Mouse (Mus musculus) ES-E14 (cell line): ENCODE data around the gene Tlr3. TPM values are rescaled to one million over a fixed set of nuclear protein-coding genes. Genes with fewer than 3 reads are reported as not detected.

ENCODE experiments used
- DNase-seq: peaks from one replicate; pipeline ENCODE4 v3.0.0-alpha.2; 2013; ENCODE audit warnings: low read depth, low spot score
- H3K27ac ChIP-seq: 2 replicates; pipeline ENCODE4 v1.5.1; 2012; ENCODE audit warnings: low read depth, mild to moderate bottlenecking, low read length, moderate library complexity, mixed read lengths; ENCODE audit not compliant: poor library complexity, insufficient read depth, severe bottlenecking
- H3K36me3 ChIP-seq: 2 replicates; pipeline ENCODE4 v1.6.1; 2012; ENCODE audit warnings: mild to moderate bottlenecking, low read length, moderate library complexity, mixed read lengths; ENCODE audit not compliant: control insufficient read depth, poor library complexity, insufficient read depth, severe bottlenecking
- H3K4me1 ChIP-seq, 2 experiments: fragments of 150-350 bp in 1 of 2; sonication (generic) in 1 of 2; 2 replicates each; pipeline ENCODE4 v1.6.1; 2012; ENCODE audit warnings: low read length in 2 of 2, mild to moderate bottlenecking in 1 of 2, mixed read lengths in 1 of 2; ENCODE audit not compliant: control insufficient read depth in 2 of 2, insufficient read depth in 2 of 2, poor library complexity in 1 of 2
- H3K4me3 ChIP-seq, 2 experiments: fragments of 150-350 bp in 1 of 2; sonication (generic) in 1 of 2; 2 replicates each; pipeline ENCODE4 v1.5.1; 2012; ENCODE audit warnings: low read length in 2 of 2, low read depth in 1 of 2, mild to moderate bottlenecking in 1 of 2, mixed read lengths in 1 of 2; ENCODE audit not compliant: insufficient read depth in 1 of 2, poor library complexity in 1 of 2, severe bottlenecking in 1 of 2
- H3K9ac ChIP-seq: 2 replicates; pipeline ENCODE4 v1.6.1; 2012; ENCODE audit warnings: low read depth, mild to moderate bottlenecking, low read length, mixed read lengths; ENCODE audit not compliant: poor library complexity, insufficient read depth, severe bottlenecking
- H3K9me3 ChIP-seq: fragments of 150-350 bp; sonication (generic); 2 replicates; pipeline ENCODE4 v1.6.1; 2012; ENCODE audit warnings: low read depth, mild to moderate bottlenecking, low read length; ENCODE audit not compliant: control insufficient read depth, insufficient read depth
- CHD2 ChIP-seq: IDR thresholded peaks from 2 replicates; pipeline ENCODE4 v1.6.1; 2014; ENCODE audit warnings: mild to moderate bottlenecking, low read depth, low read length, inconsistent platforms
- HCFC1 ChIP-seq: IDR thresholded peaks from 2 replicates; pipeline ENCODE4 v1.6.1; 2012; ENCODE audit warnings: low read length, inconsistent platforms, borderline replicate concordance; ENCODE audit not compliant: insufficient read depth
- MAFK ChIP-seq: IDR thresholded peaks from 2 replicates; pipeline ENCODE4 v1.6.1; 2014; ENCODE audit warnings: mild to moderate bottlenecking, low read depth, low read length, inconsistent platforms; ENCODE audit not compliant: insufficient read depth
- ZC3H11A ChIP-seq: IDR thresholded peaks from 2 replicates; pipeline ENCODE4 v1.6.1; 2012; ENCODE audit warnings: low read depth, mild to moderate bottlenecking, inconsistent platforms, low read length, borderline replicate concordance
- ZNF384 ChIP-seq: IDR thresholded peaks from 2 replicates; pipeline ENCODE4 v1.6.1; 2012; ENCODE audit warnings: low read depth, low read length, inconsistent platforms
- in situ Hi-C, 2 experiments: fragments of 600-800 bp; cut with MboI; formaldehyde crosslinking; loops; one replicate each; pipeline ENCODE4 v1.15.1; 2025; ENCODE audit warnings: low sequenced_read_pairs in 2 of 2, inconsistent platforms in 1 of 2; ENCODE audit not compliant: unreplicated experiment in 2 of 2
- total RNA-seq: library from RNA; depleted of rRNA; stranded (reverse); fragments of 300-350 nt; gene quantifications from 2 replicates; pipeline ENCODE4 v1.2.3, GENCODE M21; 2012; rRNA removed

The Tlr3 gene
- total RNA-seq, 1 experiment = 0.58 TPM

- H3K4me1 ChIP-seq = no peaks in the 10 kb centered on the region
- H3K9me3 ChIP-seq = no peaks in the 10 kb centered on the region
- DNase-seq = no peak
- H3K4me3 ChIP-seq = no peak overlapping the region
- no peaks in the 10 kb centered on the region for H3K36me3 ChIP-seq
- no peak for TF ChIP-seq ZNF384
- no peak for TF ChIP-seq MAFK
- TF ChIP-seq ZC3H11A = no peak
- no peak for TF ChIP-seq CHD2
- no peak for TF ChIP-seq HCFC1
- no peak overlapping the region for H3K9ac ChIP-seq
- in situ Hi-C loops = no loop called here
- H3K27ac ChIP-seq = no peak overlapping the region
These were observed 48.6 kb downstream of the Tlr3 start for GRCm38 (mm10) chr8:45362323-45362722.

GRCm38 (mm10) chr8:45359091-45359605 is 51.7 kb downstream of the Tlr3 start:
- TF ChIP-seq MAFK (no peak), ZNF384 (no peak), HCFC1 (no peak), CHD2 (no peak), ZC3H11A (no peak)
- H3K4me3 ChIP-seq = no peak overlapping the region
- no peaks in the 10 kb centered on the region for H3K4me1 ChIP-seq
- no peaks in the 10 kb centered on the region for H3K9me3 ChIP-seq
- in situ Hi-C loops = no loop called here
- H3K36me3 ChIP-seq = no peaks in the 10 kb centered on the region
- H3K9ac ChIP-seq = no peak overlapping the region
- no peak for DNase-seq
- no peak overlapping the region for H3K27ac ChIP-seq

DNA sequence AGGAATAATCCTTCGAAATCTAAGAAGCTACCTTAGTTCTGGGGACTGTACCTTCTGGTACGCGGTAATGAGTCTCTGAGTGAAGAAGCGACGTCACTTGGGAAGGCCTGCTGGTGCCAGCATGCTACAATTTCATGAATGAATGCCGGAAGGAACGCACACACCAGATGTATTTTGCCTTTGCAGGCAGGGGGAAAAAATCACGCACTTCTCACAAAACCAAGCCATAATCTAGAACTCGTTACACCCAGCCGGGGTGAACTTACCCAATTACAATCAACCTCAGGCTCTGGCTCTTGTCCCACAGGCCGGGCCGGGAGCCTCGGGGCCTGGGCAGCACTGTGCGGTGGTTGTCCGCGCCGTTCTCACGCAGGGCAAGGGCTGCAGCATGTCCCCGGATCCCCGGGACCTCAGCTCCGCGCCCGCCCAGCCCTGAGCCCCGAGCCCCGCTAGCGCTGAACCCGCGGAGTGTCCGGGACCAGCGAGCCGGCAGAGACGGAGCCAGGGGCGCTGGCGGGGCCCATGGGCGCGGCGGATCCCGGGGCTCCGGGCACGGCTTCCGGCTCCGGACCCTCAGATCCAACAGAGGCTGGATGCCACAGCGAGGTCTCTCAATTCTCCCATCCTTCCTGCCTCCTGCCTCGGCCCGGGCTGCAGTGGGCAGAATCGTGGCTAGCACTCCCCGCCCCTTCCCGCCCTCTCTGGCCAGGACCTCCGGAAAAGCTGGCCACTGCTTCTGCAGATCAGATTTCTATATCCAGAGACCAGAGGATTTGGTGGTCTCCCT is 52.6 kb downstream of the Tlr3 start:
- in situ Hi-C loops = no loop called here
- Histone ChIP-seq H3K36me3 (no peaks in the 10 kb centered on the region), H3K4me3 (peak overlapping the region; percentile 64 to 75), H3K9ac (peak overlapping the region; percentile 75), H3K27ac (no peak overlapping the region), H3K4me1 (no peaks in the 10 kb centered on the region), H3K9me3 (no peaks in the 10 kb centered on the region)
- TF ChIP-seq ZC3H11A (no peak), HCFC1 (no peak), ZNF384 (no peak), MAFK (no peak), CHD2 (no peak)
- DNase-seq = no peak

DNA sequence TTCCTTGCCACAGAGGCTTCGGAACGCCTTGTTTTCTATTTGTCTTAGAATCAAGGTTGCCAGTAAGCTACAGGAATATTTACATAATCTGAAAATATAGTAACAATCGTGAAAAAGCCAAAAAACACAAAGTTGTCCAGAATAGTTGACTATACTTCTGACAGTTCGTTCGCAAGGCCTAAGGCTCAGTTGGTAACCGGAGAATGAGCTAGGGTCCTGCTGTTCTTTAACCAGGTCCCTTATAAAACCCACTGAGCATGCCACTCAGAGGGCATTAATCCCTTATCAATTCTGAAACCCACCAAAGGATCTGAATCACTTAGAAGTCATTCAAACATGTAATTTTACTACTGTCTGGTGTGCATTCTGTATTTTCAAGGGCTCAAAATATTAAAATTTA is 55.1 kb downstream of the Tlr3 start:
- TF ChIP-seq MAFK (no peak), HCFC1 (no peak), CHD2 (no peak), ZC3H11A (no peak), ZNF384 (no peak)
- H3K36me3 ChIP-seq = no peaks in the 10 kb centered on the region
- H3K9ac ChIP-seq = no peak overlapping the region
- H3K9me3 ChIP-seq = no peaks in the 10 kb centered on the region
- H3K27ac ChIP-seq = no peak overlapping the region
- no peak overlapping the region for H3K4me3 ChIP-seq
- no peaks in the 10 kb centered on the region for H3K4me1 ChIP-seq
- DNase-seq = no peak
- in situ Hi-C loops = no loop called here

Other genes starting within 250 kb of the Tlr3 start
- gene F11, start 149.0 kb downstream of the Tlr3 start, total RNA-seq = not detected in 2 replicates
- gene Klkb1, start 116.2 kb downstream of the Tlr3 start, total RNA-seq = not detected in 2 replicates
- gene Gm45753, start 102.6 kb downstream of the Tlr3 start, total RNA-seq = not detected in 2 replicates
- gene Cyp4v3, start 77.9 kb downstream of the Tlr3 start, total RNA-seq = 0.11 and 0.27 TPM in 2 replicates
- gene Fam149a, start 28.8 kb downstream of the Tlr3 start, total RNA-seq = 0.63 and 1.7 TPM in 2 replicates
- gene Sorbs2, start 96.7 kb upstream of the Tlr3 start, total RNA-seq = 2.1 and 3.8 TPM in 2 replicates